Mouse (Mus musculus) retina, adult 2 months (tissue): ENCODE measurements around the gene Lrrk1.

Source experiments
- DNase-seq: peaks from one replicate; pipeline ENCODE4 v3.0.0-alpha.2; 2012; ENCODE audit warnings: low read depth, low spot score

The Lrrk1 gene

GRCm38 (mm10) chr7:66384891-66385290 lies 3.3 kb downstream of the Lrrk1 start:
- no peak for DNase-seq

- DNase-seq = no peak
Observed at GRCm38 (mm10) chr7:66384213-66384612, 3.9 kb downstream of the Lrrk1 start.

- no peak for DNase-seq
Observed at GRCm38 (mm10) chr7:66376560-66376959, 11.6 kb downstream of the Lrrk1 start.

- no peak for DNase-seq
Observed at GRCm38 (mm10) chr7:66375736-66376135, 12.4 kb downstream of the Lrrk1 start.

GRCm38 (mm10) chr7:66373391-66373790 lies 14.8 kb downstream of the Lrrk1 start:
- DNase-seq = no peak

- DNase-seq = no peak
Observed at GRCm38 (mm10) chr7:66370970-66371369, 17.2 kb downstream of the Lrrk1 start.

GRCm38 (mm10) chr7:66369934-66370445 lies 18.2 kb downstream of the Lrrk1 start:
- no peak for DNase-seq

- DNase-seq = no peak
Observed at GRCm38 (mm10) chr7:66369071-66369933, 18.8 kb downstream of the Lrrk1 start.

GRCm38 (mm10) chr7:66365904-66366303 lies 22.2 kb downstream of the Lrrk1 start, which contains the start of gene Gm10974:
TSS of gene Gm10974 (plus strand) at chr7:66365905.
- no peak for DNase-seq

- no peak for DNase-seq
Observed at GRCm38 (mm10) chr7:66365411-66365810, 22.7 kb downstream of the Lrrk1 start.

GRCm38 (mm10) chr7:66364491-66364890 lies 23.7 kb downstream of the Lrrk1 start:
- no peak for DNase-seq

GRCm38 (mm10) chr7:66359044-66359443 lies 29.1 kb downstream of the Lrrk1 start:
- DNase-seq = no peak

- DNase-seq = no peak
Observed at GRCm38 (mm10) chr7:66358461-66358860, 29.7 kb downstream of the Lrrk1 start.

GRCm38 (mm10) chr7:66355791-66356522 lies 32.2 kb downstream of the Lrrk1 start:
- no peak for DNase-seq

- no peak for DNase-seq
Observed at GRCm38 (mm10) chr7:66354911-66355310, 33.2 kb downstream of the Lrrk1 start.

- no peak for DNase-seq
Observed at GRCm38 (mm10) chr7:66351074-66351473, 37.1 kb downstream of the Lrrk1 start.

GRCm38 (mm10) chr7:66349670-66350069 lies 38.5 kb downstream of the Lrrk1 start:
- DNase-seq = no peak

- no peak for DNase-seq
Observed at GRCm38 (mm10) chr7:66348588-66348987, 39.6 kb downstream of the Lrrk1 start.

- no peak for DNase-seq
Observed at GRCm38 (mm10) chr7:66346959-66347663, 41.0 kb downstream of the Lrrk1 start.

- no peak for DNase-seq
Observed at GRCm38 (mm10) chr7:66343307-66343706, 44.8 kb downstream of the Lrrk1 start.

GRCm38 (mm10) chr7:66342831-66343230 lies 45.3 kb downstream of the Lrrk1 start:
- DNase-seq = no peak

GRCm38 (mm10) chr7:66342323-66342722 lies 45.8 kb downstream of the Lrrk1 start:
- DNase-seq = no peak
